ENCODE assay signal across 9 mouse cellular contexts in the genomic region with DNA sequence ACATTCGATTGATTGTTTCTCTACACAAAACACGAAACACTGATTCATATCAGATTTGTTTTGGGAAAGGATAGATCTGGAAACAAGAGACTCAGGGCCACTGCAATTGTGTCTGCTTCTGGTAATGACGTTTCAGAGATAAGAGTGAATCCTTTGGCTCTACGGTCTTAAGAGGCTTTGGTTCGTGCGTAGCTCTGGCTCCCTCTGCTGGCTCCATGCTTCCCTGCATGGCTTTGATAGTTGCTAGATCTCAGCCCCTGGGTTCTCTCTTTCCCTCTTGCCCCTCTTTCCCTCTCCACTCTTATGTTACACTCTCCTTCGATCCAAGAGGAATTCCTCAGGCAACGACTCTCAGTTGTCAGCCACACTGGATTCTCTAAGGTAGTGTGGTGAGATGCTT. TPM values are rescaled to one million over a fixed set of nuclear protein-coding genes. Genes with fewer than 3 reads are reported as not detected.
DNase-seq lines count a peak whose midpoint lies in the region; ATAC-seq and TF ChIP-seq lines count a peak whose summit lies in the region.
"Had no signal": no experiment of that assay in that cellular context is flagged by ENCODE, and none has a peak within 500 bp of the region (broad histone marks: within the 10 kb centered on the region; RNA-seq: fewer than 3 reads in every experiment).

No protein-coding gene starts in this region.

- peak; percentile 18 to 72 for DNase-seq in heart, adult 18-20 months
- peak; percentile 69 for DNase-seq in MEL (ENCODE audit: low read depth, low spot score)
- DNase-seq in cerebellum, adult 8-10 months, result peak; percentile 38
- DNase-seq in gastrocnemius, postnatal 10 days, result peak; percentile 74
- peak; percentile 58 to 78 for DNase-seq in layer of hippocampus, adult 2 months (ENCODE audit: low spot score in 2 of 2)
- peak; percentile 72 for DNase-seq in lung, postnatal 36 days
- peak; percentile 76 for DNase-seq in stomach, postnatal 0 days (ENCODE audit: low spot score)

- 8% methylated on average over 8 of the region's 8 CpGs for WGBS in heart, embryonic 11.5 days (ENCODE audit: insufficient replicate concordance)
- WGBS in stomach, postnatal 0 days, result 9% methylated on average over 8 of the region's 8 CpGs

- H3K4me1 ChIP-seq in heart, embryonic 11.5 days (ENCODE audit: control insufficient read depth, insufficient read depth, low read length), result no peaks in the 10 kb centered on the region
- H3K4me1 ChIP-seq in MEL (ENCODE audit: control insufficient read depth in 1 of 2, insufficient read depth in 2 of 2, low read length in 2 of 2), result no peaks in the 10 kb centered on the region
- H3K4me1 ChIP-seq in stomach, postnatal 0 days (replicated peaks; ENCODE audit: control insufficient read depth, insufficient read depth), result no peaks in the 10 kb centered on the region

- H3K9ac ChIP-seq in heart, embryonic 11.5 days (ENCODE audit: low read depth, low read length), result no peak overlapping the region
- no peak overlapping the region for H3K9ac ChIP-seq in MEL (ENCODE audit: control insufficient read depth, low read depth, low read length, poor library complexity, severe bottlenecking)
- H3K9ac ChIP-seq in stomach, postnatal 0 days (ENCODE audit: low read length), result no peak overlapping the region

- H3K27ac ChIP-seq in heart, embryonic 11.5 days (ENCODE audit: low read depth, low read length), result no peak overlapping the region
- no peak overlapping the region for H3K27ac ChIP-seq in MEL (ENCODE audit: control insufficient read depth, low read depth, low read length)
- no peak overlapping the region for H3K27ac ChIP-seq in layer of hippocampus, adult 2 months
- no peak overlapping the region for H3K27ac ChIP-seq in stomach, postnatal 0 days (replicated peaks)
- H3K27ac ChIP-seq: macrophage had no signal

- no peaks in the 10 kb centered on the region for H3K9me3 ChIP-seq in heart, embryonic 11.5 days (replicated peaks; ENCODE audit: control insufficient read depth, low read length)
- no peaks in the 10 kb centered on the region for H3K9me3 ChIP-seq in MEL (replicated peaks; ENCODE audit: insufficient read depth, low read length)
- H3K9me3 ChIP-seq in stomach, postnatal 0 days (ENCODE audit: control insufficient read depth, low read length), result no peaks in the 10 kb centered on the region

- TF ChIP-seq RAD21 in MEL (IDR thresholded peaks at IDR 0.05; ENCODE audit: low read depth, low read length), result peak; percentile 74

- no peak overlapping the region for H3K4me2 ChIP-seq in heart, embryonic 11.5 days
- no peak overlapping the region for H3K4me2 ChIP-seq in stomach, postnatal 0 days (replicated peaks; ENCODE audit: low read depth)

- peak; percentile 67 to 81 (median 69) for TF ChIP-seq CTCF in MEL (IDR thresholded peaks at IDR 0.05 in 2 of 3, conservative IDR thresholded peaks at IDR 0.05 in 1 of 3; ENCODE audit: control insufficient read depth in 1 of 3, insufficient read depth in 1 of 3, low read depth in 2 of 3, low read length in 3 of 3, poor library complexity in 1 of 3, severe bottlenecking in 1 of 3)
- peak; percentile 99 for TF ChIP-seq CTCF in layer of hippocampus, adult 2 months (conservative IDR thresholded peaks at IDR 0.05)
- TF ChIP-seq CTCF in stomach, postnatal 0 days (IDR thresholded peaks at IDR 0.05; ENCODE audit: low read depth), result peak; percentile 98

- no peaks in the 10 kb centered on the region for H3K36me3 ChIP-seq in heart, embryonic 11.5 days (ENCODE audit: control insufficient read depth, insufficient read depth, low read length)
- no peaks in the 10 kb centered on the region for H3K36me3 ChIP-seq in MEL (ENCODE audit: control insufficient read depth in 1 of 2, insufficient read depth in 2 of 2, low read length in 2 of 2)
- H3K36me3 ChIP-seq in stomach, postnatal 0 days (ENCODE audit: control insufficient read depth, insufficient read depth, low read length), result no peaks in the 10 kb centered on the region

- TF ChIP-seq POLR2A in MEL (IDR thresholded peaks at IDR 0.05; ENCODE audit: control insufficient read depth in 1 of 2, insufficient read depth in 1 of 2, low read depth in 1 of 2, low read length in 2 of 2, poor library complexity in 1 of 2), result no peak

- H3K4me3 ChIP-seq in heart, embryonic 11.5 days (ENCODE audit: low read depth, low read length), result no peak overlapping the region
- no peak overlapping the region for H3K4me3 ChIP-seq in MEL (ENCODE audit: control insufficient read depth in 1 of 2, insufficient read depth in 1 of 2, low read depth in 2 of 2, low read length in 2 of 2)
- H3K4me3 ChIP-seq in layer of hippocampus, adult 2 months, result no peak overlapping the region
- H3K4me3 ChIP-seq in stomach, postnatal 0 days (ENCODE audit: low read depth, low read length), result no peak overlapping the region

- no peaks in the 10 kb centered on the region for H3K27me3 ChIP-seq in heart, embryonic 11.5 days (ENCODE audit: control insufficient read depth, insufficient read depth, low read length)
- H3K27me3 ChIP-seq in MEL (ENCODE audit: control insufficient read depth in 1 of 2, insufficient read depth in 2 of 2, low read length in 2 of 2), result no peaks in the 10 kb centered on the region; a peak in 1 of 4 replicates
- no peaks in the 10 kb centered on the region for H3K27me3 ChIP-seq in stomach, postnatal 0 days (ENCODE audit: control insufficient read depth, insufficient read depth, low read length)

- TF ChIP-seq EP300 in MEL (IDR thresholded peaks at IDR 0.05; ENCODE audit: low read depth in 1 of 2, low read length in 2 of 2), result no peak
- TF ChIP-seq EP300 in stomach, postnatal 0 days (optimal IDR thresholded peaks at IDR 0.05), result no peak

- H3K79me2 ChIP-seq in MEL (ENCODE audit: control insufficient read depth, insufficient read depth, low read length, poor library complexity), result no peaks in the 10 kb centered on the region

- no peak for ATAC-seq in heart, embryonic 11.5 days (replicated peaks; ENCODE audit: insufficient number of reproducible peaks, low FRiP score, low TSS enrichment)
- no peak for ATAC-seq in stomach, postnatal 0 days (ENCODE audit: low FRiP score, low TSS enrichment)

TF ChIP-seq in MEL, 35 proteins besides CTCF, POLR2A, EP300 and RAD21:
- TF ChIP-seq ZNF384 (IDR thresholded peaks at IDR 0.05; ENCODE audit: low read depth, low read length) (peak; percentile 3; the same call in 1 of the 2 replicates), GATA1 (IDR thresholded peaks at IDR 0.05; ENCODE audit: low read depth, low read length) (0 out of 2 replicates have a peak, but pooled peaks have one; percentile 32), SMC3 (IDR thresholded peaks at IDR 0.05; ENCODE audit: low read depth, low read length) (peak; percentile 88), ZC3H11A (IDR thresholded peaks at IDR 0.05; ENCODE audit: low read depth, low read length) (peak; percentile 80), MEF2A (IDR thresholded peaks at IDR 0.05; ENCODE audit: extremely low read depth, insufficient replicate concordance, low read depth, low read length, poor library complexity, severe bottlenecking) (no peak)

RNA-seq across cellular contexts. Expression of a gene that starts 25.2 kb away (rescaled TPM):
- total RNA-seq in heart, adult 18-20 months (2021), result not detected
- polyA plus RNA-seq in heart, embryonic 11.5 days (2014; fragmentation: Nextera tagmentation; extraction: Ambion mirVana), result 3.7 and 5.4 TPM in 2 replicates
- total RNA-seq in MEL (2012; rRNA removed), result not detected in 2 replicates
- not detected for polyA plus RNA-seq in MEL (2012; ENCODE audit: insufficient read depth in 1 of 2, insufficient read length in 2 of 2, low read depth in 1 of 2, low replicate concordance in 2 of 2, missing spikeins in 1 of 2)
- total RNA-seq in gastrocnemius, postnatal 10 days (2021), result under 1 TPM in 1 of 2 experiments, not detected in 1; 0.12 TPM
- total RNA-seq in layer of hippocampus, adult 2 months (2021), result not detected
- 110 and 119 TPM in 2 replicates for polyA plus RNA-seq in stomach, postnatal 0 days (2015; fragmentation: Nextera tagmentation; extraction: Ambion mirVana)
- polyA plus RNA-seq: macrophage had no signal

RNA-seq across cellular contexts. Expression of a gene that starts 29.8 kb away (rescaled TPM):
- total RNA-seq in heart, adult 18-20 months (2021), result under 1 TPM in 1 of 2 experiments, not detected in 1; 0.31 TPM
- 0.43 and 0.51 TPM in 2 replicates for polyA plus RNA-seq in heart, embryonic 11.5 days (2014; fragmentation: Nextera tagmentation; extraction: Ambion mirVana)
- not detected in 2 replicates for total RNA-seq in MEL (2012; rRNA removed)
- polyA plus RNA-seq in MEL (2012; ENCODE audit: insufficient read depth in 1 of 2, insufficient read length in 2 of 2, low read depth in 1 of 2, low replicate concordance in 2 of 2, missing spikeins in 1 of 2), result not detected
- total RNA-seq in gastrocnemius, postnatal 10 days (2021), result under 1 TPM in 1 of 2 experiments, not detected in 1; 0.16 TPM
- not detected for total RNA-seq in layer of hippocampus, adult 2 months (2021)
- 204 and 221 TPM in 2 replicates for polyA plus RNA-seq in stomach, postnatal 0 days (2015; fragmentation: Nextera tagmentation; extraction: Ambion mirVana)
- polyA plus RNA-seq: macrophage had no signal

RNA-seq across cellular contexts. Expression of a gene that starts 41.1 kb away (rescaled TPM):
- not detected for total RNA-seq in heart, adult 18-20 months (2021)
- not detected in 2 replicates for polyA plus RNA-seq in heart, embryonic 11.5 days (2014; fragmentation: Nextera tagmentation; extraction: Ambion mirVana)
- not detected in 2 replicates for total RNA-seq in MEL (2012; rRNA removed)
- polyA plus RNA-seq in MEL (2012; ENCODE audit: insufficient read depth in 1 of 2, insufficient read length in 2 of 2, low read depth in 1 of 2, low replicate concordance in 2 of 2, missing spikeins in 1 of 2), result under 1 TPM in 1 of 2 experiments, not detected in 1; 0.10 TPM
- total RNA-seq in gastrocnemius, postnatal 10 days (2021), result not detected
- total RNA-seq in layer of hippocampus, adult 2 months (2021), result 1 to 10 TPM in 1 of 2 experiments, under 1 TPM in 1; 0.97 to 1.4 TPM
- polyA plus RNA-seq in stomach, postnatal 0 days (2015; fragmentation: Nextera tagmentation; extraction: Ambion mirVana), result 0.16 and 0.21 TPM in 2 replicates
- polyA plus RNA-seq: macrophage had no signal

RNA-seq across cellular contexts. Expression of a gene that starts 58.0 kb away (rescaled TPM):
- total RNA-seq in heart, adult 18-20 months (2021), result not detected
- polyA plus RNA-seq in heart, embryonic 11.5 days (2014; fragmentation: Nextera tagmentation; extraction: Ambion mirVana), result not detected in 2 replicates
- total RNA-seq in MEL (2012; rRNA removed), result not detected in 2 replicates
- not detected for polyA plus RNA-seq in MEL (2012; ENCODE audit: insufficient read depth in 1 of 2, insufficient read length in 2 of 2, low read depth in 1 of 2, low replicate concordance in 2 of 2, missing spikeins in 1 of 2)
- total RNA-seq in gastrocnemius, postnatal 10 days (2021), result not detected
- total RNA-seq in layer of hippocampus, adult 2 months (2021), result not detected
- polyA plus RNA-seq in stomach, postnatal 0 days (2015; fragmentation: Nextera tagmentation; extraction: Ambion mirVana), result 0.07 TPM in 1 of 2 replicates, not detected in the other
- polyA plus RNA-seq: macrophage had no signal
